Mouse (Mus musculus) spleen, postnatal 36 days (tissue): ENCODE measurements at regions not wholly inside any gene's neighbourhood (a gene's known extent, or its start where the extent isn't known, plus 50 kb on each side); places are given as distances from the start of the nearest gene placed in this dataset.

Experiments used
- DNase-seq, 2 experiments: peaks; one replicate each; pipeline ENCODE4 v3.0.0; 2022; ENCODE audit warnings: low spot score in 2 of 2, mixed read lengths in 1 of 2

GRCm38 (mm10) chr11:85966207-85966606 is 80.0 kb downstream of the Tbx4 start:
- DNase-seq: no peak

DNA sequence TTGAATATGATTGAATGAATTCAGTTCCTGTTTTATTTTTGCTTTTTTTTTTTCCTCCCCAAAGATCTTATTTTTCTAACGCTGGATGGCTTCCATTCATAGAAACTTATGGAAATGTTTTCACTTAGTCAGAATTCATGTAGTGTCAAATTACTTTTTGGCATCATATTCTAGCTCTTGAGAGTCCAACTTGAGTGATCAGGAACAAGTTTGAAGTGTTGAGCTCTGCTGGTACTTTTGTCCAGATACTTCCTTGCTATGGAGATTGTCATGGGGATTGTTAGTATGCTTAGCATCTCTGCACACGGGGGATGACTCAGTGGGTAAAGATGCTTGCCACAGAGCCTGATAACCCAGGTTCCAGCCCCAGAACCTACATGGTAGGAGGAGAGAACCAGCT is 84.1 kb downstream of the Tbx4 start:
- DNase-seq: no peak

DNA sequence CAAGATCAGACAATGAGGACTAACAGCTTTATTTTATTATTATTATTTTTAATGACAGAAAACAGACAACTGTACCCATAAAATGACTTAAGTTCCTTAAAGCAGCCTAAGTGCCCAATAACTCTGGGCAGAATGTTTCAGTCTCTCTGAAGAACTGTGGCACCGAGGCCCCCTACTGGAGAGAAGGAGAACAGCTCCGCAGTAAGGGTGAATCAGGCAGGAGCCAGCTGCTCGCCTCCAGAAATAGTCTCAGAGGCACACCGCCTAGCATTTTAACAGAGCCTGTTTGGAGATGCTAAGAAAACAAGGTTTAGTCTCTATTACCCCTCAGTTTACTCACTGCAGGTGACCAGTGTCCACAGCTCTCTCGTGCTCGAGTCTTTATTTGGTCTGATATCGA is 86.2 kb downstream of the Tbx4 start:
- DNase-seq: peak; percentile 5 to 8

DNA sequence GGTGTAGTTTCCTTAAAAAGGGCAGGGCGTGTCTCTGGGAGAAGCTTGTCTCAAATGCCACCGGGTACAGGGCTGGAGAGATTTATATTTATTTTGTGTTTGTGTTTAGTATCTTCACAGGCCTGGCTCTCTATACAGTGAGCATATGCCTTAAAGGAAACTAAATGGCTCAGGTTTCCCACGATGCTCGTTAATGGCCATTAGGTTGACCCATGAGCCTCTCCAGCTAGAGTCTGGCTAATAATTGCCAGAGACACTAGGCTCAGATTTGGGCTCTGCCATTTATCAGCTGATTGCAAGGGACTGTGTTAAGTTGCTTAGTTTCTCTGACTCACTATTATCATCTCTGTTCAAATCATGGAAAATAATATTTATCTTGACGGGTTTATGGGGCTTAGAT is 87.5 kb downstream of the Tbx4 start:
- DNase-seq: no peak

DNA sequence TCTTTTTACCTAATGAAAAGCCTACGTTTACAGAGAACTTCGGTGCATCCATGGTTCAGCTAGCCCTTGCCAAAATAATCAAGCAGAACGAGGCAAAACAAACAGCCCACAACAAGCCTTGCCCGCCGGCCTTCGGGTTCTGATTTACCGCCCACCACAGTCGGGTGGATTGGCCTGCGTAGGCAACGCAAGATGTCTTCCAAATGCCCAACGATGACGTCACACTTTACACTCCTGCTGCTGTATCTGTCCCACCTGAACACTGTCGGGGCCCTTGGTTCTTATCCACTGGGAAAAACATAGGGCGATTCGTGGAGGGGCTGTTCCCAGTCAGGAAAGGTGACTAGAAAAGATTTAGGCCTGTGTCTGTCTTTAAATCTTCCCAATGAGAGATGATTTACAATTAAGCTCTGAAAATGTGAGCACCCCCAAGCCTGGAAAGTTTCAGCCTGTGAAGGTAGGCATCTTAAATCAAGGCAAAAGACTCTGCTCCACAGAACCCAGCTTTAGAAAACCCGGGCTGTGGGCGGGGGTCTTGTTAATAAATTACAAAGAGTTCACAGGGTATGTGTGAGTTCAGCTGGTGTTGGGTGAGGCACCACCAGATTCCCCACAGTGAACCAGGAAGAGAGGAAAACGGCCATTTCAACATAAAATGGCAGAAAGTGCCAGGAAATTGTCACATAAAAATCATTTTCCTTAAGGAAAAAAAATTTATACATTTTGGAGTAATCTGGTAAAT is 90.6 kb downstream of the Tbx4 start:
- DNase-seq: no peak

- DNase-seq: no peak
Measured at GRCm38 (mm10) chr11:85980388-85980787, 94.2 kb downstream of the Tbx4 start.

DNA sequence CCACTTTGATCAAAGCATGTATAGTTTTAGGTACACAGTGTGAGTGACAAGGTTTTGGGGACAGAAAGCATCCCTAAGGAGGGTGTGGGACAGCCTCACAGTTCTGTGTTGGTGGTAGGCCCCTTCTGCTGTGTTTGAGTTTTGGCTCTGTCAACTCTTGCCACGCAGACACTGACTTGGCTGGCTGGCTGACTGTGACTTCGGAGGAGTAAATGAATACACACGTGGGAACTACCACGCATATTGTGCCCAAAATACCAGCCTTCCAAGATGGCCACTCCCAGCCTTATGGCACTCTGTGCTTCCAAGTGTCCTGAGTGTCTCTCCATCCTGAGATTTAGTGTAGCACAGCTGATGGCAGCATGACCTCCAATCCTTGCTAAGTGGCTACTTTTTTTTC is 95.3 kb downstream of the Tbx4 start:
- no peak for DNase-seq

- no peak for DNase-seq
Measured at GRCm38 (mm10) chr11:85986338-85986737, 100.1 kb downstream of the Tbx4 start.

DNA sequence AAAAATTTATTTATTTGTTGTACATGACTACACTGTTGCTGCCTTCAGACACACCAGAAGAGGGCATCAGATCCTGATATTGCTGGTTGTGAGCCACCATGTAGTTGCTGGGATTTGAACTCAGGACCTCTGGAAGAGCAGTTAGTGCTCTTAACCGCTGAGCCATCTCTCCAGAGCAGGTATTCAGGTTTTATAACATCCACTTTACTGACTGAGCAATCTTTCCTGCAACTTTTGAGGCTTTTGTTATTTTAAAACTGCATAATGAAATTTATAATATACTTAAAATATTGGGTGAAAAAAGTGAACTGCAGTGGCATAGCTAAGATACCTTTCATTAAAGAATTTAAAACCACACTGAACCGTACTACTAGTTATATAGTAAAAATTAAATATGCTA is 101.0 kb downstream of the Tbx4 start:
- no peak for DNase-seq

DNA sequence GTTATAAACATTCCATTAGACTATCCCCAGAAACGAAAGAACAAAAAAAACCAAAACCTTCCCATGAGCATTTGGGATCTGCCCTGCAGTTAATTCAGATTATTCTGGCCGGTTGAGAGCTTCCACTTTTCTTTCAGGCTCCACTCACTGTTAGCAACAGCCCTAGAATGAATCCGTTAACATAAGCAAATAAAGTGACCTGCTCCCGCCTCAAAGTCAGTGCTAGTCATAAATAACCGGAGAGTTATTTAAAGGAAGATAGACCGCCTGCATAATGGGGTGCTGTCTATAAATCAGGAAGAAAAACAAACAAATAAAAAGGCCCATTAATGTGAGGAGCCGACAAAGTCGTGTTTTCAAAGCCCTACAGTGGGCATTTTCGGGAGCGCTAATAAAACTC is 103.3 kb downstream of the Tbx4 start:
- no peak for DNase-seq

DNA sequence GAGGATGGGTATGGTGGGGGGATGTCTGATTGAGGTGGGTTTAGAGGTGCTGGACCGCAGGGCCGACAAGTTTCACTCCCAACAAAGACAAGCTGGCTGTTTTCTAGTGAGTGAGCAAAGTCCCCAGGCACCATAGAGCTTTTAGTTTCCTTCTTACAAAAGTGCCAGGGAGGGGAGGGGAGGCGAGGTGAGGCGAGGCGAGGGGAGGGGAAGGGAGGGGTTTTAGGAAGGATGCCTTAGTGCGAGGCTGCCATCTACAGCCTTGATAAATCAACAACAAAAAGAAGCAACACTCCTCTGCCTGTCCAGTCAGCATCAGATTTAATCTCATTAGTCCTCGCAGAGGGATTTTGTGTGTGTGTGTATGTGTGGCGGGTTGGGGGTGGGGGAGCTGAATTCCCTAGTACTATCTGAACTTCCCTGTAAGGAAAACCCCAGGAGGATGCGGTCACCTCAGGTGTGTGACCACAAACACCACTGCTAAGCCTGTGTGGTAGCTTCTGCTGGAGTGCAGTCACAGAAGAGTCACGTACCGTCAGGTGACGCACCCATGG is 103.8 kb downstream of the Tbx4 start:
- peak; percentile 18 to 30 for DNase-seq

- no peak for DNase-seq
Measured at GRCm38 (mm10) chr11:85995318-85996095, 109.3 kb downstream of the Tbx4 start.

- DNase-seq: no peak
Measured at GRCm38 (mm10) chr11:85996686-85997085, 110.5 kb downstream of the Tbx4 start.

GRCm38 (mm10) chr11:86003341-86003740 is 117.1 kb downstream of the Tbx4 start:
- no peak for DNase-seq

GRCm38 (mm10) chr11:86005284-86005683 is 119.1 kb downstream of the Tbx4 start:
- no peak for DNase-seq

- no peak for DNase-seq
Measured at GRCm38 (mm10) chr11:86005899-86006445, 119.8 kb downstream of the Tbx4 start.

DNA sequence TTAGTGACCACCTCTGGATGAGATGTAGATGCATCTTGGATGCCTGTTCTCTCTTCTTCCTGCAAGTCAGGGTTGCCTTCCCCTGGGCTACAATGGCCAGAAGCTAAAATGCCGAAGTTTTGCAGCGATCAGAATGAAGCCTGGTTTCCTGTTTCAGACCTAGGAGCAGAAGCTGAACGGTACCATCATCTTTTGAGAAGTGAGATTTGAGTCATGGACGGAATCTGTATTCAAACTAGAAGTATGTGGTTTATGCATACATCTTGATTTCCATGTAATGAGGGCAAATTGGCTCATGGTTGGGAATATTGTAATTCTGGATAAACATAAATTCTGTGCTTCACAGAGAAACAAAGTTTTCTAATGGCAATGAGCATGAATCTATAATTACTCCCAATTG is 120.6 kb downstream of the Tbx4 start:
- DNase-seq: no peak
